Mouse (Mus musculus): ENCODE measurements around the gene Phactr2.

- no peak for TF ChIP-seq EP300 (optimal IDR thresholded peaks at IDR 0.05)
- no peak for TF ChIP-seq CTCF (IDR thresholded peaks at IDR 0.05; ENCODE audit: low read depth)
These were observed 301.4 kb downstream of the Phactr2 start for GRCm38 (mm10) chr10:13172798-13173221.

Data from stomach, postnatal 0 days (tissue).